In genomic region chr8:71272286-71273150, GRCm38 (mm10) we compare ENCODE assay signal across 8 mouse cellular contexts. TPM values are rescaled to one million over a fixed set of nuclear protein-coding genes. Genes with fewer than 3 reads are reported as not detected.
DNase-seq lines count a peak whose midpoint lies in the region; ATAC-seq and TF ChIP-seq lines count a peak whose summit lies in the region.

Gene Myo9b (plus strand): TSS chr8:71272714.
Gene Haus8 (minus strand): TSS chr8:71272934.

- peak; percentile 97 for ATAC-seq in Patski
- peak; percentile 98 for ATAC-seq in hindbrain, embryonic 13.5 days (ENCODE audit: low FRiP score)

- H3K4me1 ChIP-seq in hindbrain, embryonic 13.5 days (replicated peaks): peaks cover 41% of the 10 kb centered on the region

- no peaks in the 10 kb centered on the region for H3K27me3 ChIP-seq in Patski
- no peaks in the 10 kb centered on the region for H3K27me3 ChIP-seq in hindbrain, embryonic 13.5 days

- H3K4me3 ChIP-seq in hindbrain, embryonic 13.5 days: peak within 1 kb of the TSS; percentile 86

- H3K9me3 ChIP-seq in hindbrain, embryonic 13.5 days: no peaks in the 10 kb centered on the region

- H3K9ac ChIP-seq in hindbrain, embryonic 13.5 days: peak within 1 kb of the TSS; percentile 86

- peak within 1 kb of the TSS; percentile 83 for H3K27ac ChIP-seq in hindbrain, embryonic 13.5 days

- peak; percentile 93 for DNase-seq in Patski (ENCODE audit: low read depth, low spot score)
- DNase-seq in cerebellum, postnatal 14 days: peak; percentile 93 to 96
- DNase-seq in frontal cortex, postnatal 14 days (ENCODE audit: low spot score in 2 of 2): peak; percentile 95 to 97
- DNase-seq in layer of hippocampus, postnatal 25 days (ENCODE audit: extremely low spot score in 1 of 2, low spot score in 1 of 2): peak; percentile 87 to 88
- peak; percentile 98 for DNase-seq in lung, postnatal 25 days (ENCODE audit: low spot score)
- peak; percentile 99 for DNase-seq in retina, embryonic 14.5 days (ENCODE audit: low spot score)
- DNase-seq in thymus, postnatal 4 days: peak; percentile 99

- peaks cover 17% of the 10 kb centered on the region; the same call in 1 of the 2 replicates for H3K36me3 ChIP-seq in hindbrain, embryonic 13.5 days

- no peak for TF ChIP-seq CTCF in Patski (IDR thresholded peaks at IDR 0.05)

- CTCF ChIA-PET in Patski (lab: Charles Lee): interaction anchor here (1.2 kb wide), 1 partner anchor 68 kb away, joined by 4 read pairs; no protein-coding TSS in a partner anchor

- POLR2A ChIA-PET in Patski (lab: Charles Lee): interaction anchor here (0.8 to 1.1 kb wide), 3 partner anchors 11 to 84 kb away, joined by 3 read pairs; no protein-coding TSS in a partner anchor

- in situ Hi-C loops in Patski (cut with MboI; ENCODE audit: low pct_unique_long_range_greater_than_20kb): loop anchor here (25.0 kb wide), 1 partner anchor 260 kb away; no protein-coding TSS in a partner anchor

- under 1% methylated on average over 82 of the region's 84 CpGs for WGBS in hindbrain, embryonic 13.5 days

- peak within 1 kb of the TSS; percentile 84 for H3K4me2 ChIP-seq in hindbrain, embryonic 13.5 days

RNA-seq across cellular contexts. Expression of gene Myo9b, which starts in this region (rescaled TPM):
- polyA plus RNA-seq in Patski (2021): 71.2 TPM
- polyA plus RNA-seq in hindbrain, embryonic 13.5 days (2015; fragmentation: Nextera tagmentation; extraction: Ambion mirVana): 16.4 and 18.5 TPM in 2 replicates
- 10 to 100 TPM; 26.8 to 35.6 TPM for total RNA-seq in layer of hippocampus, postnatal 25 days (2021)

RNA-seq across cellular contexts. Expression of gene Haus8, which starts in this region (rescaled TPM):
- 33.8 TPM for polyA plus RNA-seq in Patski (2021)
- 58.2 and 58.7 TPM in 2 replicates for polyA plus RNA-seq in hindbrain, embryonic 13.5 days (2015; fragmentation: Nextera tagmentation; extraction: Ambion mirVana)
- 10 to 100 TPM; 13.2 TPM for total RNA-seq in layer of hippocampus, postnatal 25 days (2021)

Comparison
In these comparisons a context has a peak if more than half of its experiments do, and no peak if none do; other contexts are left out.
1. Peak in every context shown above with its lines: DNase-seq, ATAC-seq, H3K4me3 ChIP-seq and H3K27ac ChIP-seq.